Mouse (Mus musculus) ES-Bruce4 (cell line): ENCODE measurements around the gene Ltbp1. TPM values are rescaled to one million over a fixed set of nuclear protein-coding genes. Genes with fewer than 3 reads are reported as not detected.

Experiments used
- H3K27ac ChIP-seq: 2 replicates; pipeline ENCODE4 v1.5.1; 2012; ENCODE audit warnings: low read length, inconsistent platforms; ENCODE audit not compliant: insufficient read depth
- H3K27me3 ChIP-seq: 2 replicates; pipeline ENCODE4 v1.6.1; 2012; ENCODE audit warnings: mild to moderate bottlenecking, low read length, inconsistent platforms; ENCODE audit not compliant: control insufficient read depth, poor library complexity, insufficient read depth, severe bottlenecking
- H3K36me3 ChIP-seq: 2 replicates; pipeline ENCODE4 v1.6.1; 2012; ENCODE audit warnings: inconsistent platforms, mild to moderate bottlenecking, low read length, moderate library complexity; ENCODE audit not compliant: control insufficient read depth, poor library complexity, insufficient read depth, severe bottlenecking
- H3K4me1 ChIP-seq: one replicate; pipeline ENCODE4 v1.8.1; 2011; ENCODE audit warnings: low read length; ENCODE audit not compliant: control insufficient read depth, insufficient read depth
- H3K4me3 ChIP-seq: 2 replicates; pipeline ENCODE4 v1.5.1; 2011; ENCODE audit warnings: low read depth, mild to moderate bottlenecking, low read length
- H3K9ac ChIP-seq: 2 replicates; pipeline ENCODE4 v1.6.1; 2012; ENCODE audit warnings: low read depth, mild to moderate bottlenecking, inconsistent platforms; ENCODE audit not compliant: poor library complexity, severe bottlenecking
- H3K9me3 ChIP-seq: replicated peaks from 2 replicates; pipeline ENCODE4 v1.6.1; 2012; ENCODE audit warnings: mild to moderate bottlenecking, low read length, inconsistent platforms; ENCODE audit not compliant: control insufficient read depth, poor library complexity, insufficient read depth, severe bottlenecking
- CTCF ChIP-seq: IDR thresholded peaks from one replicate; pipeline ENCODE4 v1.8.1; 2011; ENCODE audit warnings: low read depth, low read length
- EP300 ChIP-seq: IDR thresholded peaks from 2 replicates; pipeline ENCODE4 v1.6.1; 2011; ENCODE audit warnings: low read depth, low read length; ENCODE audit not compliant: insufficient read depth
- POLR2A ChIP-seq: IDR thresholded peaks from one replicate; pipeline ENCODE4 v1.8.1; 2011; ENCODE audit warnings: low read length; ENCODE audit not compliant: insufficient read depth
- polyA plus RNA-seq: library from polyadenylated mRNA; stranded (reverse); fragments of >200 nt; gene quantifications from 2 replicates; pipeline ENCODE4 v1.2.4, GENCODE M21; 2011; ENCODE audit warnings: low read depth; ENCODE audit not compliant: missing spikeins, insufficient read depth, insufficient read length

Ltbp1 gene
- polyA plus RNA-seq, 1 experiment, result 9.1 TPM

DNA sequence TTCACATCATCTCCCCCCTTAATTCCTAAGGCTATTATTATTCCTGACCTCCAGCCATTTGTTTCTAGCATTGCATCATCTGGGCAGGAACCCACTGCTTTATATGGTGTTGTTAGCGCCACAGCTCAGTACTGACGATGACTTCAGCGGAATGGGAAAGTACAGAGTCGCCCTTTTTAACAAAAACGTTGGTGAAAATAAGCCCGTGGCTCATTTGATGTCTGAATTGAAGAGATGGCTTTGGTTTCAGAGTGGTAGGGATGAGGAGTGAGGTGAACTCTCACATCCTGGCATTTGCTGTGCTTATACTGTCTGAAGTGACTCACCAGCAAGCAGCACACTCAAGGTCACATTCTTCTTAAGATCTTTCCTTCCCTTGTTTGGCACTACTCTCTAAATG is 245.7 kb downstream of the Ltbp1 start:
- no peak overlapping the region for H3K9ac ChIP-seq
- no peaks in the 10 kb centered on the region for H3K27me3 ChIP-seq
- no peak overlapping the region for H3K4me3 ChIP-seq
- TF ChIP-seq POLR2A (no peak), CTCF (no peak), EP300 (no peak)
- H3K9me3 ChIP-seq, result no peaks in the 10 kb centered on the region
- no peaks in the 10 kb centered on the region for H3K36me3 ChIP-seq
- no peak overlapping the region for H3K27ac ChIP-seq
- no peaks in the 10 kb centered on the region for H3K4me1 ChIP-seq

DNA sequence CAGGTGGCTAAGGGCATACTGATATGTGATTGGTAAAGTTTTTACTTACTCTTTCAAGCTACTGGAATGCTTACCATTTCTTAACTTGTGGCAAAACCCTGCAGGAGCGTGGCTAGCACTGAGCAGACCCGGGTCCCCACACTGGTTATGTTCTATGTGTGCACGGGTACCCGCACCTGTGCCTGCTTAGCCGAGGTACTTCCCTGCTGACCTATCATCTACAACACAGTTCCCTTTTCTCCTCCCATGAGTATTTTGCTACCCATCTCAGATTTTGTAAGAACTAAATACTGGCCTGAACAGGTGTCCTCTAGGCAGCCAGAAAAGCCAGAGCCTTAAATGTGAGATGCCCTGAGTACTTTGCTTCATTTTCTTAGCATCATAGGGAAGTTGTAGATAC is 247.2 kb downstream of the Ltbp1 start:
- Histone ChIP-seq H3K36me3 (no peaks in the 10 kb centered on the region), H3K9me3 (peaks cover 5% of the 10 kb centered on the region; the same call in 1 of the 2 replicates), H3K4me1 (no peaks in the 10 kb centered on the region), H3K4me3 (no peak overlapping the region), H3K27me3 (no peaks in the 10 kb centered on the region), H3K9ac (no peak overlapping the region), H3K27ac (no peak overlapping the region)
- TF ChIP-seq CTCF (no peak), POLR2A (no peak), EP300 (no peak)

- Histone ChIP-seq H3K4me1 (no peaks in the 10 kb centered on the region), H3K9ac (no peak overlapping the region), H3K4me3 (no peak overlapping the region), H3K27me3 (no peaks in the 10 kb centered on the region), H3K9me3 (peaks cover 11% of the 10 kb centered on the region), H3K27ac (no peak overlapping the region), H3K36me3 (no peaks in the 10 kb centered on the region)
- TF ChIP-seq POLR2A (no peak), EP300 (no peak), CTCF (no peak)
These were observed 249.5 kb downstream of the Ltbp1 start for GRCm38 (mm10) chr17:75254909-75255308.

- H3K36me3 ChIP-seq, result no peaks in the 10 kb centered on the region
- no peak for TF ChIP-seq EP300
- TF ChIP-seq CTCF, result no peak
- no peak for TF ChIP-seq POLR2A
- no peaks in the 10 kb centered on the region for H3K4me1 ChIP-seq
- no peaks in the 10 kb centered on the region for H3K27me3 ChIP-seq
- H3K9me3 ChIP-seq, result peaks cover 11% of the 10 kb centered on the region
- no peak overlapping the region for H3K9ac ChIP-seq
- H3K4me3 ChIP-seq, result no peak overlapping the region
- no peak overlapping the region for H3K27ac ChIP-seq
These were observed 250.6 kb downstream of the Ltbp1 start for GRCm38 (mm10) chr17:75255967-75256366.

GRCm38 (mm10) chr17:75258427-75258826 is 253.1 kb downstream of the Ltbp1 start:
- peaks cover 11% of the 10 kb centered on the region for H3K9me3 ChIP-seq
- no peaks in the 10 kb centered on the region for H3K36me3 ChIP-seq
- H3K4me3 ChIP-seq, result no peak overlapping the region
- TF ChIP-seq POLR2A (no peak), EP300 (no peak), CTCF (no peak)
- no peak overlapping the region for H3K27ac ChIP-seq
- H3K4me1 ChIP-seq, result no peaks in the 10 kb centered on the region
- H3K9ac ChIP-seq, result no peak overlapping the region
- no peaks in the 10 kb centered on the region for H3K27me3 ChIP-seq

DNA sequence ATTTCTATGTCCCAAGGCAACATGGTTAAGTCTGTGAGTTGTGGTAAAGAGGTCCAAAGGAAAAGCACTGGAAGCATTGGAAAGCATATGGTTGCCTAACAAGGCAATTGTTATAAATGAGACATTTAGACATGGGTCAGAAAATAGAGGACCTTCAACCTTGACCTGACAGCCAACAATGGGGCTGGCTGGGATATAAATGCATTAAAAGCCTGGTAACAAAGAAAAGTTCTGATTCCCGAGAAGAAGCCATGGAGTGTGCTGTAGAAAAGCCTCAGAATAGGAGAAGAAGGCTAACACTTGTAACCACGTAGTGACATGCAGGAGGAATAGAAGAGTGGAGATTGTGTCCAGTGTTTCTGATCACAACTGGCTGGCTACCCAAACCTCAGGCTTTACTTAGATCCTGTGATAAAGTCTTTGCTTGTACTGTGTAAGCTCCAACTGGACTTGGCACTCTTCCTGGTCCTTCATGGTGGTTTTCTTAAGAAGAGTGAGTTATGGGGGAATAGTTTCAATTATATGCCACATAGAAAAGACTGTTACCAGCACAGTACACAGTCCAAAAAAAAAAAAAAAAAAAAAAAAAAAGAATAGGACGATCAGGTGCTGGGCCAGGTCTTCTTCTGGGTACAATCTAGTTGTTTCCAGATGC is 258.1 kb downstream of the Ltbp1 start:
- Histone ChIP-seq H3K36me3 (no peaks in the 10 kb centered on the region), H3K9me3 (no peaks in the 10 kb centered on the region), H3K9ac (no peak overlapping the region), H3K27me3 (no peaks in the 10 kb centered on the region), H3K4me1 (no peaks in the 10 kb centered on the region), H3K4me3 (no peak overlapping the region), H3K27ac (no peak overlapping the region)
- TF ChIP-seq CTCF (no peak), EP300 (no peak), POLR2A (no peak)
